Mouse (Mus musculus) MN1 (cell line): ENCODE data around the gene Gm26558.

ENCODE experiments used
- DNase-seq: peaks from one replicate; pipeline ENCODE4 v3.0.0-alpha.2; 2016; ENCODE audit warnings: low spot score

Gene Gm26558

GRCm38 (mm10) chr2:70647681-70648080, 14.2 kb downstream of the Gm26558 start:
- DNase-seq: no peak

GRCm38 (mm10) chr2:70645266-70645780, 16.6 kb downstream of the Gm26558 start:
- DNase-seq: no peak

DNA sequence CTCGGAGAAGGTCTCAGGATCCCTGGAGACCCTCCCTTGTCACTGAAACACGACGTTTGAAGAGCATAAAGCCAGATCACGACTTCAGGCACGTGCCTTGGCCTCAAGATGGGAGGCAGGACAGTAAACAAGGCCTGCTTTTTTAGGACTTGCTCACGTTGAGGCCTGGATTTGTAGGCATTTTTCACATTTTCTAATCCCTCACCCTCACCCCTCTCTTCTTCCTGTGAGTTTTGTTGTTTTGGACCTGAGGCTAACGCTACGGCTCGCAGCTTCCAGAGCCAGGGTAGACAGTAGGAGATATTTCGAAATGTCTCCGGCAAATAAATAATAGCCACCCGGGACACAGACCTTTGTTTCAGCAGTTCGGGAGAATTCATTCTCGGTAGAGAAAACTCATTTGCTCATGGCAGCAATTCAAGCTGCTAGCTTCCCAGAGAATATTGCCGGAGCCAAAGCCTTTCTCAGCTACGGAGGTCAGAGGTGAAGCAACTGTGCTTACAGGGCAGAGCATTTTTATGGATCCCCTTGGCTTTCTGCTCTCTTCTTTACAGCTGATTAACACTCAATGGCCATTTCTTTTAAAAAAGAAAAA, 18.8 kb downstream of the Gm26558 start:
- no peak for DNase-seq

- no peak for DNase-seq
These were observed 20.9 kb downstream of the Gm26558 start for GRCm38 (mm10) chr2:70640968-70641367.

- DNase-seq: no peak
These were observed 27.7 kb downstream of the Gm26558 start for GRCm38 (mm10) chr2:70634028-70634690.

DNA sequence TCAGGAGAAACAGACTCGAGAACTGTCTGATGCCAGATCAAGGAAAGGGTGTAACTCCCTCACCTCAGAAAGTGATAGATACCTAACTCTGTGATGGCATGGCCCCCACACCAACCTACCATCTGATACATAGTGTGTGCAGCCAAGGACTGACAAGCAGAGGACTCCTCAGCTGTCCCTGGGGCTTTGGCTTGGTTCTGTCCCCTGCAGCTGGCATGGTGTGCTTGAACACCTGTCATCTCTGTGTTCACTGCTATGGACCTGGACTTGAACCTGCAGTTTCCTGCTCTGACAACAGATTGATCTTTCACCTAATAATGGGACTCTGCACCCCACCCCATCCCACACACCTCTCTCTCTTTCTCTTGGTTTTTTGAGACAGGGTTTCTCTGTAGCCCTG, 29.5 kb downstream of the Gm26558 start:
- no peak for DNase-seq

DNA sequence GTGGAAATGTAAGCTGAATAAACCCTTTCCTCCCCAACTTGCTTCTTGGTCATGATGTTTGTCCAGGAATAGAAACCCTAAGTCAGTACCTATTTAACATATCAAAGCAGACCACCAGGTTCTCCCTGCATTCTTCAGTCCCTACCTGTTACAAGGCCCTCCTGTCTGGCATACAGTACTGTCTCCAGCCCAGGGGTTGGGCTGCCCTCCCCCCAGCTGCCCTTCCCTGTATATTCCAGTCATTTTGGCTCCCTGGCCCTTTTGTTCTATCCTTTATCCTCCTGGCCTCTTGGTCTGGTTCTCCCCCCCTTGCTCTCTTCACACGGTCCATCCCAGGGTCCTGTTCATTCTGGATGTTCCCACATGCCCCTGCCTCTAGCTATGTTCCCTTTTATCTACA, 30.6 kb downstream of the Gm26558 start:
- DNase-seq: no peak

GRCm38 (mm10) chr2:70629921-70630320, 32.0 kb downstream of the Gm26558 start:
- DNase-seq: peak; percentile 22

DNA sequence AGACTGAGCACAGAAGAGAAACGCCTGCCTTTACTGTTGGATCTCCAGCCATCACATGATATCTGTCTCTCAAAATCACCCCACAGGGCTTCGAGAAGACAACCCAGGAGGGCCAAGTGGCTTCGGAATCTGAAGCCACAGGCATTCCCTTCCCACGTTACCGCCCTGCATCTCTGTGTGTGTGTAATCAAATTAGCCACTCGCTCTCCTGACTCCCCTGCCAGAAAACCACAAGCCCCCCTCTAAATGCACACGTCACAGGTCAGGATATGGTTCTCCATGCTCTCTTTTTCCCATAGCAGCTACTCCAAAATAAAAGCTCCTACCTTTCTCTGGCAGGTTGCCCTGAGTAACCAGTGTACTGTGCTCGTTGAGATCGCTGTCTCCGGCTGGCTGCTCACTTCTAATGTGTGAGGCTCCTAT, 32.6 kb downstream of the Gm26558 start:
- DNase-seq: peak; percentile 94

- DNase-seq: no peak
These were observed 33.5 kb downstream of the Gm26558 start for GRCm38 (mm10) chr2:70628397-70628796.

- no peak for DNase-seq
These were observed 36.1 kb downstream of the Gm26558 start for GRCm38 (mm10) chr2:70625761-70626160.

GRCm38 (mm10) chr2:70622244-70622643, 39.7 kb downstream of the Gm26558 start:
- DNase-seq: no peak

DNA sequence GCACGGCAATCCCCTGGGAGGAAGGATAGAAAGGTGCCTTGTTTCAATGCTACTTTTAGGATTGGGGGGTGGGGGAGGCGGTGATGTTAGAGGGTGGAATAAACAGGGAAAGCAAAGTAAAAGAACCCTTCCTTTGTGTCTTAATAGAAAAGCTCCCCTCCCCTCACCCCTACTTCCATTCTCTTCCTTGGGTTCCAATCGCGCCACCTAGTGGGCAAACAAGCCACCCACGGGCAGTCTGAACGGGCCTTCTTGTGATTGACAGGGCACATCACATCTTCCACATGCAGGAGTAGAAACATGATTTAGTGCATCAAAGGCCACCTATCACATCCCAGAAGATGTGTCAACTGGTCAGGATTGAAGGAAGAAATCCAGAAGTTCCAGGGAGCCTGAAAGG, 41.7 kb downstream of the Gm26558 start:
- no peak for DNase-seq

GRCm38 (mm10) chr2:70619232-70619835, 42.6 kb downstream of the Gm26558 start:
- DNase-seq: no peak

DNA sequence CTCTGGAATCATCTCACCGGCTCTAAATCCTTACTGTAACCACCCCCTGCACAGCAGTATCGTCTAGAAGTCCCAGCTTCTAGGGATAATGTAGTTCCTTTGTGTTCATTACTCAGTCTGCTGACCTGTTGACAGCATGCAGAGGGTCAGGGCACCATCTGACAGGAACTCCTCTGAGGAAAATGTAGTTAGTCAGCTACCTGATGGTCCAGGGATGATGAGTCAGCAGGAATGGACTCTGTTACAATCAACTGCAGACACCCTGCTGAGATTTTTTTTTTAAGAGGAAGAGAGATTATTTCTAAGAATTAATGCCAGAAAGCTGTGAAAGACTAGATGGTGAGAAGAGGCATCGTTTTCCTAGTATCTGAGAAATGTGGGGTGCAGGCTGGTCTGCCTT, 45.3 kb downstream of the Gm26558 start:
- no peak for DNase-seq

DNA sequence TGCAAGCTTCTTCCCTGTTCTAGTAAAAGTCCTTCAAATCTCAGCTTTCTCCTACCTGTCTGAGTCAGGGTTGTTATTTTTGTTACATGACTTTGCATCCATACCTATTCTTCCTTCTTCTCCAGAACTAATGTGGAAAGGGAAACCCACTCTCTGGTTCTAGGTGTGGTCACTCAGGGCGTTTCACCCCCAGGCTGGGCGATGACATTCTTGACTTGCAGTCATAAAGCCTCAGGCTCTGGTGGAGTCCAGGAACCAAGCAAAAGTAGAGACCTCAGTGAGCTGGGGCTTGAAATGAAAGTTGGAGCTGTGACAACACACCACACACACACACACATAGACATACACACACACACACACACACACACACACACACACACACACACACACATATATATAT, 45.8 kb downstream of the Gm26558 start:
- no peak for DNase-seq

DNA sequence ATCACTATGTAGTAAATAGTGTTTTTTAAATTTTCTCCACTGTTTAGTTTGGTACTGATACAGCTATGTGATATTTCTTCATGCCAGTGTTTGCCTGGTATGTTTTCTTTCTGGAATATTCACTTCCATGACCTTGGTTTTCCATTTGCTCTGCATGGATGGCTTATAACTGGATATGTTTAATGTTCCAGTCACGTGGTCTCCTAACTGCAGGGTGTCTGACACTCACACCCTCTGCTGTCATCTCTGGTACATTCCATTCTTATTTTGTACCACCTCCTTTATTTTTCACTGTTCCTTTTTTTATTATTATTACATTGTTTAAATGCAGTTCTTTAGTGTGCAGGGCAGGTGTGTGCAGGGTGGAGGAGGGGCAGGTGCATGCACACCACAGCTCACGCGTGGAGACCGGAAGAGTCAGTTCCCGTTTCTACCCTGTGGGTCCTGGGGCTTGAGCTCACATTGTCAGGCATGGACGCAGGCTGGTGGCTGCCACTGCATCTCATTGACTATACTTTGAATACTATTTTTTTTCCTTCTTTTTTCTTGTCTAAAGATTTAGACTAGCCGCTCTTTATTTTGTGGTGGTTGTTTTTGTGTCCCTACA, 47.1 kb downstream of the Gm26558 start:
- DNase-seq: no peak
